Mouse (Mus musculus): ENCODE data around the gene Cdh23.

Gene Cdh23

DNA sequence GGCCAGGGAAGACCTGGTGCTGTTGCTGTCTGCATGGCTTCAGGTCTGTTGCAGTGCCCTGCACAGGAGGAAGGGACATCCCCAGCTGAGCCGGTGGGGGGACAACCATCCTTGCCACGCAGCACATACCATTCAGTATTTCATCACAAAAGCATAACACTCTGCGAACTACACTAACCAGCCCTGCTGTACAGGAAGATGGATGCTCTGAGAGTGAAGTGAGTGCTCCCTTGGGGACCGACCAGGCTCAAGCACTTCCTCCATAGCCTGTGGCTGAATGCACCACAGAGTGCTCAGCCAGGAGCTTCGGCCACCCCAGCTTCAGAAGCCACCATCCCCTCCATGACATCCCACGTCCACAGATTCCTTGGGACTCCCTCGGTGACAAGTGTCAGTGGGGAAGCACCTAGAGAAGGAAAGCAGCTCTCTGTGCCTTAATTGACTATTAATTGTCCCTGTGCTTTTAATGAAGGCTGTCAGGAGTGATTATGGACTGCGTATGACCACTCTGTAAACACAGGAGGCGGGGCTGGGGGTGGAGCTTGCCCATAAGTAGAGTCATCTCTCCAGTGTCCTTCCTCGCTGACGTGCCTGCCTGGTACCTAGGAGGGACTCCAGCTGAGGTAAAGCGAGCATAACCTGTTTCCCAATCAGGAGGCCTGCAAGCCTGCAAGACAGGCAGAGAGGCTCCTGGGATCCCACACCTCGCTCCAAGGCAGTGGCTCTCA, 60.6 kb downstream of the Cdh23 start:
- DNase-seq (ENCODE audit: low spot score): no peak

DNA sequence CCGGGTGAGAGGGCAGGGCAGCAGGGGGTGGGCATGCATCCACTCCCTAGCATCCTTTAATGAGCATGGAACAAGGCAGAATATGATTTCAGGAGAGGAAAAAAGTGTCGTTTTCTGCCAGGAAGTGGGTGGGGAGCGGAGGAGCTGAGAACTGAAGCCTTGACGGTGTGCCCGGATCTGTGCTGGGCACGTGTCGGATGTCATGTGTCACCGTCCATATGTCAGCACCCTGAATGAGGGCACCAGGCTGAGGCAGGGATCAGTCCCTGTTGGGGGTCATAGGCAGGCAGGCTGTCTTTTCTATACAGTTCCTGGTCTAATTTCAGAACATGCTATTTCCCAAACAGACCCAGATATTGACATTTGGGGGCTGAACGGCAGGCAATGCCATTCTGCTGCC, 61.9 kb downstream of the Cdh23 start:
- no peak for DNase-seq (ENCODE audit: low spot score)

GRCm38 (mm10) chr10:60626086-60626485, 70.2 kb downstream of the Cdh23 start:
- DNase-seq (ENCODE audit: low spot score): no peak

GRCm38 (mm10) chr10:60625511-60625910, 70.8 kb downstream of the Cdh23 start:
- DNase-seq (ENCODE audit: low spot score): no peak

GRCm38 (mm10) chr10:60624945-60625344, 71.3 kb downstream of the Cdh23 start:
- no peak for DNase-seq (ENCODE audit: low spot score)

DNA sequence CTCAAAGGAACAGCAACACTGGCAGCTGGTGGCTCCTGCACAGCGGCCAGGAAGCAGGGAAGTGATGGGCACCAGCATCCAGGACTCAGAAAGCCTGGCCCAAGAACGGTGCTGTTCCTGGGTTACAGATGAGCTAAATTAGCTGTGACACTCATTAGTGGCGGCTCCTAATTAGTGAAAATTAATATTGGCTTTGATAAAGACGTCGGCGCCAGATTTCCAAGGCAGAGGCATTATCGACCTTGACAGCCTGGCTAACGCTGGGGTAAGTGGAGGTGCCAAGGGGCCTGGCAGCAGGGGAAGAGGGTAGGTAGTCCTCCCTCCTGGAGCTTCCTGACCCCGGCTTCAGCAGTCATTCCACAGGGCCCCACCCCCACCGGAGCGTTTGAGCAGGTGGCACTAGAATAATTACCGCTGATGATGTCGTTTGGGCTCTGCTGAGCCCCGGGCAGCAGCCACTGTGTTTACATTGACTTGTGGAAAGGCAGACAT, 72.0 kb downstream of the Cdh23 start:
- no peak for DNase-seq (ENCODE audit: low spot score)

GRCm38 (mm10) chr10:60622836-60623235, 73.5 kb downstream of the Cdh23 start:
- DNase-seq (ENCODE audit: low spot score): no peak

DNA sequence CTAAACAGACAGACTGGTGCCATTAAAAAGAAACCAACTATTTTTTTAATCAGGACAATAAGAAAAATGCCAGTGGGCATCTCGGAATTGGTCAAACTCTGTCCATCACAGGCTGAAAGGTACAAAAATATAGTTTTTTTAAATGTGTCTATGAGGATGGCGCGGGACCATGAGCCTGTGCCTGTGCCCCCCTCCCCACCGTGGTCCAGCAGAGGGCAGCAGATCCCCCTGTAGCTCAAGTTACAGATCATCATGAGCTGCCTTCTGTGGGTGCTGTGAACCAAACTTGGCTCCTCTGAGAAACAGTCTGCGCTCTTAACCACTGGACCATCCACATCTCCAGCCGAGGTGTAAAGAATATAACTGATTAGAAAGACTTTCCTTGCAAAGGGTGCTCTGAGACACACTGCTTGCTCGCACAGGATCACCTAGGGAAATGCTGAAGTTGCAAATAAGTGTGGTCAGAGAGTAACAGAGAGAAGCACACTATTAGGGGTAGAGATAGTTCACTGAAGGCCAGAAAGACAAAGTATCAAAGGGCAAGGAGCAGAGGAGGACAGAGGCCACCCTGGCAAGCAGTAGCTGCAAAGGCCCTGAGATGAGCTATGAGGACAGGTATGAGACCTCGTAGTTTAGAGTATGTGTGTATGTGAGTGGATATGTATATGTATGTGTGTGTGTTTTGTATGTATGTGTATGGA, 74.7 kb downstream of the Cdh23 start:
- no peak for DNase-seq (ENCODE audit: low spot score)

DNA sequence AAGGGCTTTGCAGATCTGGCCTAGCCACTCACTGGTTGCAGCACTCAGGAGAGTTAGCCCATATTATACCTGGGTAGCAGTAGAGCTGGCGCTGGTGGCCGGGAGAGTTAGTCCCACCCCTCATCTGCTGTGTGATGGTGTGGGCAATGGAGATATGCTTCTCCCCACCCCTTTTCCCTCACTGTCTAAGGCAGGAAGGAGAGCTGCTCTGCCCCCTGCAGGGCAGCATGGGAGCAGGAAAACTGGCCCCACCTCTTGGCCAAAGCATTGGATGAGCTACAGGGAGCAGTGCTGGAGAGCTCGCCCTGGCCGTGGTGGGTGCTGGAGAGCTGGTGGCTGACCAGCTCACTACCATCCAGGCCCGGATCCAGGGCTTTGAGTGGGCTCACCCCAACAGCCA, 80.4 kb downstream of the Cdh23 start:
- DNase-seq (ENCODE audit: low spot score): no peak

GRCm38 (mm10) chr10:60612893-60613292, 83.4 kb downstream of the Cdh23 start:
- DNase-seq (ENCODE audit: low spot score): no peak

DNA sequence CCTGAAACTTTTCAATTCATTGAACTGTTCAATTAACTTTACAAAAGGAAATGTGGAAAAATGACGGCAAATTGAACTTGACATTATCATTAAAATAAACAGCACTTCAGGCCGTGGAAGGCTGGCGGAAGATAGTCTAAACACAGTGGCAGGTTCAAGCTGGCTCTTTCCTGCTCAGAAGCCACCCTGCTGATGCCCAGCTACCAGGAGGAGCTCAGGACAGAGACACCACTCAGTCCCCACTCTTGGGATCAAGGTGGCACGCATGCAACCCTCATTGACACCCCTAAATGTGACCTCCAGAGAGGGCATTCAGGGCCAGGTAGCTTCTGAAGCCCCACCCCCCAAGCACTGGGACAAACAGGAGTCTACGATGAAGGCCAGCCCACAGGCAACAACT, 89.1 kb downstream of the Cdh23 start:
- no peak for DNase-seq (ENCODE audit: low spot score)

DNA sequence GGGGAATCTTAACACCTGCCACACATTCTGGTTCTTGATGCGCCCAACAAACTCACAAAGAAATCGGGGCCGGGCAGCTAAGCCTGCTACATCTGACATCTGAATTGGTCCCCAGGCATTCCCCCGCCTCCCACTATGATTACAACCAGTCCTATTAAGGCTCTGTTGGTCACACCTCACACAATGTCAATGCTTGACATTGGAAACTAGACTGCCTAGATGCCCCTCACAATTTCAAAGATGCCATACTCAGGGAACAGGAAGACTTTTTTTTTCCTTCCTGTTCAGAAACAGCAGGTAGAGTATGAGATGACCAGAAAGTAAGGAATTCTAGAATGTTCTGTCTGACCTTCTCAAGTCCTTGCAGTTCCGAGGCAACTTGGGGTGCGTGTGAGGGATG, 89.6 kb downstream of the Cdh23 start:
- DNase-seq (ENCODE audit: low spot score): no peak

GRCm38 (mm10) chr10:60602235-60602634, 94.1 kb downstream of the Cdh23 start:
- peak; percentile 3 for DNase-seq (ENCODE audit: low spot score)

- DNase-seq (ENCODE audit: low spot score): no peak
These were observed 101.1 kb downstream of the Cdh23 start for GRCm38 (mm10) chr10:60595166-60595565.

DNA sequence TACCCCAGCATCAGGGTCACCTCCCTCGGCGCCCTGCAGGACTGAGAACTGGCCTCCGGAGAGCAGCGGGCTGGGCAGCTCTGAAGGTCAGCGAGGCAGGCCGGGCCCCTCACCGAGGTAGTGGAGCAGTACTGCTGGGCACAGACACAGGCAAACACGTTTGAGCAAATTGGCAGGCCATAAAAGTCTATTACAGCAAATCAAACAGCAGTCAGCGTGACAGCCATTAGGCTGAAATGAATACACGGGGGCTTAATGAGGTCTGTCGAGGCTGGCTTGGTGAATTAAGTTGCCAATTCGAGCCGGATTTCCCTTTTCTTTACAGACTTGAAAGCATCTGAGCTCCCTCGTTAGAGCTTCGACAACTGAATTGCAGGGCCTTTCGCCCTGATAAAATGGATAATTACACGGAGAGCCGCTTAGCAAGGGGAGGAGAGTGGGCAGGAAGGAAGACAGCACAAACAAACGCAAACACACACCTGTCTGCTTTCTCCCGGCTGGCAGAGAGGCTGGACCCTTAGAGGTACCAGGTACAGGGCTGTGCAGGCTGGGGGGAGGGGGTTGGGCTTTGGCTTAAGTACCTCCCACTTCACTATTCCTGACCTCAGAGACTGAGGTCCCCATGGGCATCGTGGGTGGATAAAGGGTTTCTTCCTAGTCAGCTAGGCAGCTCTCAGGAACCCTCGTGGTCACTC, 103.3 kb downstream of the Cdh23 start:
- no peak for DNase-seq (ENCODE audit: low spot score)

- peak; percentile 5 for DNase-seq (ENCODE audit: low spot score)
These were observed 105.0 kb downstream of the Cdh23 start for GRCm38 (mm10) chr10:60591281-60591680.

DNA sequence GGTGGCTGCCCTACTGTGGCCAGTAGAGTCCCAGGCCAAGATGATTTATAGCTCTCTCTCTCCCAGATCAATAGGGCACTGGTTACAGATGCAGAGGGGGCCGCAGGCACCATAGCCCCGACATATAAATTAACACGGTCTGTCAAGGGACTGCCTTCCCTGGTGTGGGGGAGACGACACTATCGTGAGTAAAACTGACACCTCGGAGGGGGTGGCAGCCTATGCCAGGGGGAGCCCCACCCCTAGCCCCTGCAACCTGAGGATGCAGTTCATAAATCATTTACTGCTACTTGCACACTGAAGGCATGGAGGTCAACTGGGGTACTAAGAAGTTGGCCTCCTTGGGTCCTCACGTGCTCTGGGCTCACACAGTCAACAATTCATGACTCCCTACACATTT, 106.0 kb downstream of the Cdh23 start:
- no peak for DNase-seq (ENCODE audit: low spot score)

DNA sequence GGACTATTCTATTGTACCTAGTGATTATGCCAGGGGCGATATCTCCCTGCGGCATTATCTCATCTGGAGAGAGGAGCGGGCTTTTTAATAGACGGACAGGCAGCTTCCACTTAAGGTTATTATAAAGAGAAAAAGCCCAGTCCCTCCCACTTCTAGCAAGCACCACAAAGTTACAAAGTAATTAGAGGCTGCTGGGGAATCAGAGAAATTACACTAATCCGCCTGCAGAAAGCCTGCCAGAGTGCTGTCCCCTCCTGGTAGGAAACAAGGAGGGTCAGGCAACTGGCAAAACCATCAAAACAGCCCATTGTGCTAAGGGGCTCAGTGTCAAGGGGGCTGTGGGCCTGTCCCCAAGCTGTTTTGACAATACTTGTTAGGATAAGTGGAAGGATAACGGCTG, 110.6 kb downstream of the Cdh23 start:
- no peak for DNase-seq (ENCODE audit: low spot score)

- DNase-seq (ENCODE audit: low spot score): no peak
These were observed 113.3 kb downstream of the Cdh23 start for GRCm38 (mm10) chr10:60582956-60583355.

- no peak for DNase-seq (ENCODE audit: low spot score)
These were observed 115.6 kb downstream of the Cdh23 start for GRCm38 (mm10) chr10:60580666-60581065.

GRCm38 (mm10) chr10:60578738-60579538, 117.4 kb downstream of the Cdh23 start:
- DNase-seq (ENCODE audit: low spot score): no peak
